Mouse (Mus musculus): ENCODE measurements around the gene Exosc5. TPM values are rescaled to one million over a fixed set of nuclear protein-coding genes. Genes with fewer than 3 reads are reported as not detected.

Gene Exosc5
- polyA plus RNA-seq (2016; fragmentation: Nextera tagmentation; extraction: Ambion mirVana) = 49.1 and 50.1 TPM in 2 replicates

GRCm38 (mm10) chr7:25658657-25659472 is at the start of gene Exosc5, which contains the start of gene Bckdha:
Gene Exosc5, plus strand, starts transcription at chr7:25659164.
Gene Bckdha, minus strand, starts transcription at chr7:25658981.
- Histone ChIP-seq H3K9me3 (no peaks in the 10 kb centered on the region), H3K4me2 (replicated peaks) (peak within 1 kb of the TSS; percentile 83), H3K36me3 (peaks cover 11% of the 10 kb centered on the region), H3K9ac (replicated peaks) (peak within 1 kb of the TSS; percentile 66), H3K27me3 (no peaks in the 10 kb centered on the region), H3K27ac (replicated peaks) (peak within 1 kb of the TSS; percentile 16; the same call in 1 of the 2 replicates), H3K4me1 (peaks cover 23% of the 10 kb centered on the region), H3K4me3 (peak within 1 kb of the TSS; percentile 53)
- under 1% methylated on average over 50 of the region's 50 CpGs for WGBS
- peak; percentile 99 for ATAC-seq (ENCODE audit: low FRiP score, low read depth)

DNA sequence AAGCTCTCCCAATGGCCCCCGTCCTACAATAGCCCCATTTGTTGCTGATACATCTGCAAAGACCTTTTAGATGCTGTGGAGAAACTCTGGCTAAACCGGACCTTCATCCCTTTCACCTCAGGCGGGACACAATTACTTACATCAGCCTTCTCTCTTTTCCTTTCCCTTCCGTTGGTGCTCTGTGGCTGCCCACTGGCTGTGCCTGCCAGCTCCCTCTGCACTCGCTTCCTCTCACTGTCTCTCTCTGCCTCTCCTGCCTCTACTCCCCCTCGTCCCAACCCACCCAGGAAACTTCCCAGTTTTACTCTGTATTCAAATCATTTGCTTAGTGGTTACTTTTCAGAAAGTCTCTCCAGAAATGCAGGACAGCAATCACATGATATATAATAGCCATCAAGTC is 48.9 kb upstream of the Exosc5 start:
- no peak for ATAC-seq (ENCODE audit: low FRiP score, low read depth)
- WGBS = 41% methylated on average over 6 of the region's 6 CpGs

DNA sequence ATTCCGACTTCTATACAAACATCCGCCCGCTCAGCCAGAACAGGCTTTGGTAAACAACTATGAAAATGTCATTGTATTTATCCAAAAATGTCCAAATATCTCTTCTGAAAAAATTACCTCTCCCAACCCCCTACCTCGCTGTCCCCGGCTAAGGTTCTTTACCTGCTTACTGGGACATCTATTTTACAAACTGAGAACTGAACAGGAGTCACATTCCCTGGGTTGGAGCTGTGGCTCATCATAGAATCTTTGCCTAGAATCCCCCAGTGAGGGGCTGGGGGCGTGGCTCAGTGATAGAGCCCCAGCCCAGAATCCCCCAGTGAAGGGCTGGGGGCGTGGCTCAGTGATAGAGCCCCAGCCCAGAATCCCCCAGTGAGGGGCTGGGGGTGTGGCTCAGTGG is 47.5 kb upstream of the Exosc5 start:
- Histone ChIP-seq H3K4me1 (no peaks in the 10 kb centered on the region), H3K9me3 (no peaks in the 10 kb centered on the region), H3K4me2 (replicated peaks) (no peak overlapping the region), H3K9ac (replicated peaks) (no peak overlapping the region), H3K36me3 (no peaks in the 10 kb centered on the region), H3K4me3 (no peak overlapping the region), H3K27ac (replicated peaks) (no peak overlapping the region), H3K27me3 (0 out of 2 replicates have a peak, but pooled peaks cover 4% of the 10 kb centered on the region)
- WGBS = 38% methylated on average over 7 of the region's 7 CpGs
- ATAC-seq (ENCODE audit: low FRiP score, low read depth) = no peak

More for the DNA sequence above, 48.9 kb upstream of the Exosc5 start:
- Histone ChIP-seq H3K9ac (replicated peaks) (no peak overlapping the region), H3K4me3 (no peak overlapping the region), H3K9me3 (no peaks in the 10 kb centered on the region), H3K4me1 (no peaks in the 10 kb centered on the region), H3K4me2 (replicated peaks) (no peak overlapping the region), H3K27me3 (0 out of 2 replicates have a peak, but pooled peaks cover 4% of the 10 kb centered on the region), H3K36me3 (no peaks in the 10 kb centered on the region), H3K27ac (replicated peaks) (no peak overlapping the region)

GRCm38 (mm10) chr7:25614086-25614485 is 44.9 kb upstream of the Exosc5 start:
- Histone ChIP-seq H3K4me2 (replicated peaks) (no peak overlapping the region), H3K9ac (replicated peaks) (no peak overlapping the region), H3K4me3 (no peak overlapping the region), H3K27ac (replicated peaks) (no peak overlapping the region), H3K27me3 (peaks cover 10% of the 10 kb centered on the region), H3K36me3 (no peaks in the 10 kb centered on the region), H3K9me3 (no peaks in the 10 kb centered on the region), H3K4me1 (no peaks in the 10 kb centered on the region)
- 92% methylated on average over 5 of the region's 5 CpGs for WGBS
- ATAC-seq (ENCODE audit: low FRiP score, low read depth) = no peak

DNA sequence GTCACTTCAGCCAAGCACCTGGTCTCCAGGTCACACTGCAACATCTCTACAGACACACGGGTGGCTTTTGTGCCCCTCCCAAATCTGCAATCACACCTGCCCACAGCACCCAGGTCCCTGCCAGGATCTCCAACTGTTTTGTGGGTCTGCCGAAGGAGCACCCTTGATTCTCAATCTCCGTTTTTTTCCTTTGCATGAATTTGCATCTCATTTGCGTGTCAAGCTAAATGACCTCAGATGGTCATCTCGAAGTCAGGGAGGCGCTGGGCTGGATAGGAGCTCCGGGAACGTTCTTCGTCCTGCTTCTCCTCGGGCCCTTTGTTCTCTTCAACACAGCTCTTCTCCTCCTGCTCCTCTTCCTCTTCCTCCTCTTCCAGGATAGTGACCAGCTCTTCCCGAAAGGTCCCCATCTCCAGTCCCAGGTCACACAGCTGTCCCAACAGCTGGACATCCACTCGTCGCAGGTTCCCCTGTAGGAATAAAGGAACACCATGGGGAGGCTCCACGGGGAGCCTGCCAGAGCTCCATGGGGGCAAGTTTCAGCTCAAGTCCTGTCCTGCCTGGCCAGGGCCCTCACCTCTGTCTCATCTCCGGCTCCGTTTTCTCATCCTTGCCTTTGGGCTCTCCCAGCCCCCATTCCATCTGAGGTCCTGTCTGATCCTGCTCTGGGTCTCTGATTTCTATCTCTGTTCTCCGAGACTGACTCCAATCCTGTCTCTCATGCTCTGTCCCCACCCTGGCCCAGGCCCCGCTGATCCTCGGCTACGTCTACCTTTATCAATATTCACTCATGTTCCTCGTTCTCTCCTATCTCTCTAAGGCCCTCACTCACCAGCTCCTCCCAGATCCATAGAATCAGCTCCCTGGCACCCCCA is 43.9 kb upstream of the Exosc5 start:
- Histone ChIP-seq H3K27me3 (peaks cover 10% of the 10 kb centered on the region), H3K36me3 (no peaks in the 10 kb centered on the region), H3K27ac (replicated peaks) (no peak overlapping the region), H3K9ac (replicated peaks) (no peak overlapping the region), H3K9me3 (no peaks in the 10 kb centered on the region), H3K4me3 (no peak overlapping the region), H3K4me2 (replicated peaks) (no peak overlapping the region), H3K4me1 (no peaks in the 10 kb centered on the region)
- no peak for ATAC-seq (ENCODE audit: low FRiP score, low read depth)
- 71% methylated on average over 21 of the region's 21 CpGs for WGBS

DNA sequence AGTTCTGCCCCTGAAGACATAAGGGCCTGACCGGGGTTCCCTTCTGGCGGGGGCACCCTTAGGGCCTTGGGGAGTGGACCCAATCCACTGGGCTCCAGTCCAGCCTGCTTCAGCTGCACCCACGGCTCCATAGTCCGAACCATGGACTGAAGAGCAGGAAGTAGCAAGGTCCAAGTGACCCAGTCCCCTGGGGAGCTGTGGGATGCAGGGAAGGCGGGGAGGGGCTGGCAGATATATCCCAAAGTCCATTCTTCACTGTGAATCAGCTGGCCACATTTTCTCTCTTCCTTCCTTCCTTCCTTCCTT is 43.3 kb upstream of the Exosc5 start, which contains the start of gene Erich4:
Gene Erich4, minus strand, starts transcription at position 187 of the 306 bp plus-strand sequence.
- ATAC-seq (ENCODE audit: low FRiP score, low read depth) = no peak
- Histone ChIP-seq H3K27me3 (peaks cover 10% of the 10 kb centered on the region), H3K4me2 (replicated peaks) (no peak within 1 kb of the TSS), H3K36me3 (no peaks in the 10 kb centered on the region), H3K4me1 (no peaks in the 10 kb centered on the region), H3K27ac (replicated peaks) (no peak within 1 kb of the TSS), H3K4me3 (no peak within 1 kb of the TSS), H3K9ac (replicated peaks) (no peak within 1 kb of the TSS), H3K9me3 (no peaks in the 10 kb centered on the region)
- 79% methylated on average over 5 of the region's 5 CpGs for WGBS

- Histone ChIP-seq H3K4me3 (no peak overlapping the region), H3K9me3 (no peaks in the 10 kb centered on the region), H3K27ac (replicated peaks) (no peak overlapping the region), H3K4me2 (replicated peaks) (no peak overlapping the region), H3K27me3 (peaks cover 6% of the 10 kb centered on the region), H3K36me3 (no peaks in the 10 kb centered on the region), H3K4me1 (no peaks in the 10 kb centered on the region), H3K9ac (replicated peaks) (no peak overlapping the region)
- 86% methylated on average over 10 of the region's 10 CpGs for WGBS
- no peak for ATAC-seq (ENCODE audit: low FRiP score, low read depth)
These were observed 41.4 kb upstream of the Exosc5 start for GRCm38 (mm10) chr7:25617376-25618160.

- Histone ChIP-seq H3K9ac (replicated peaks) (peak within 1 kb of the TSS; percentile 50), H3K36me3 (no peaks in the 10 kb centered on the region), H3K4me2 (replicated peaks) (peak within 1 kb of the TSS; percentile 63), H3K4me3 (peak within 1 kb of the TSS; percentile 64), H3K4me1 (no peaks in the 10 kb centered on the region), H3K27me3 (peaks cover 6% of the 10 kb centered on the region), H3K9me3 (no peaks in the 10 kb centered on the region), H3K27ac (replicated peaks) (no peak within 1 kb of the TSS)
- peak; percentile 91 for ATAC-seq (ENCODE audit: low FRiP score, low read depth)
- 2% methylated on average over 53 of the region's 53 CpGs for WGBS
These were observed 39.9 kb upstream of the Exosc5 start, which contains the start of gene Dmac2 for GRCm38 (mm10) chr7:25618865-25619721. Gene Dmac2, plus strand, starts transcription at chr7:25619414.

DNA sequence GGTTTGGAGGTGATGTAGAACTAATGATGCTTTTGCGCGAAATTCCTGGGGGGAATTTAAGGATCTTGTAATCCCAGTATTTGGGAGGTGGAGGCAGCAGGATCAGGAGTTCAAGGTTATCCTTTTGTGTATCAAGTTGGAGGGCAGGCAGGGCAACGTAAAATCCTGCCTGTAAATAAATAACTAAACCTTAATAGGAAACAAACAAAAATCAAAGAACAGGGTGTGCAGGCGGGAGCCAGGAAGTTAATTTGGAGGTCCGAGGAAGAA is 39.3 kb upstream of the Exosc5 start:
- ATAC-seq (ENCODE audit: low FRiP score, low read depth) = no peak
- H3K9ac ChIP-seq (replicated peaks) = peak overlapping the region; percentile 50
- WGBS = 23% methylated on average over 5 of the region's 5 CpGs
- H3K4me2 ChIP-seq (replicated peaks) = peak overlapping the region; percentile 63
- no peaks in the 10 kb centered on the region for H3K9me3 ChIP-seq
- H3K27ac ChIP-seq (replicated peaks) = no peak overlapping the region
- H3K4me3 ChIP-seq = peak overlapping the region; percentile 64
- 0 out of 2 replicates have a peak, but pooled peaks cover 1% of the 10 kb centered on the region for H3K36me3 ChIP-seq
- H3K4me1 ChIP-seq = no peaks in the 10 kb centered on the region
- H3K27me3 ChIP-seq = peaks cover 6% of the 10 kb centered on the region

- no peak overlapping the region for H3K9ac ChIP-seq (replicated peaks)
- H3K9me3 ChIP-seq = no peaks in the 10 kb centered on the region
- peak overlapping the region; percentile 63 for H3K4me2 ChIP-seq (replicated peaks)
- no peak for ATAC-seq (ENCODE audit: low FRiP score, low read depth)
- WGBS = 88% methylated on average over 5 of the region's 5 CpGs
- H3K4me3 ChIP-seq = peak overlapping the region; percentile 64
- H3K27me3 ChIP-seq = peaks cover 6% of the 10 kb centered on the region
- H3K36me3 ChIP-seq = 0 out of 2 replicates have a peak, but pooled peaks cover 5% of the 10 kb centered on the region
- H3K27ac ChIP-seq (replicated peaks) = no peak overlapping the region
- H3K4me1 ChIP-seq = no peaks in the 10 kb centered on the region
These were observed 38.9 kb upstream of the Exosc5 start for GRCm38 (mm10) chr7:25620101-25620500.

DNA sequence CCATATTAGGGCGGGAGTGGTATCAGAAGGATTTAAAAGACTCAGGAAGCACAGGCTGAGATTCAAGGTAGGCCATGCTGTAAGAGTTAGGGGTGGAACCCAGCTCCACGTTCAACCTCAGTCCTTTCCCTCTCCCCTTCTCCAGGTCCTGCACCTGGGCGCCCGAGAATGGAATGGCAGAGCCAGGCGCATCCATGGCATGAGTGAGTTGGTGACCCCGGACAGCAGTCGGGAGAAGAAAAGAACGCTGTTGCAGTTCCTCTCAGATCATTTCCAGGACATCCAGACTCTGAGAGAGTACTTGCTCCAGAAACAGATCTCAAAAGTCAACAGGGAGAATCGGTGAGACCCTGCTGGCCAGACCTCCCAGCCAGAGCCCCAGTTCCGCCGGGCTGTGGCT is 38.2 kb upstream of the Exosc5 start:
- 0 out of 2 replicates have a peak, but pooled peaks cover 5% of the 10 kb centered on the region for H3K36me3 ChIP-seq

More for the DNA sequence above, 38.2 kb upstream of the Exosc5 start:
- Histone ChIP-seq H3K27me3 (peaks cover 6% of the 10 kb centered on the region), H3K4me1 (no peaks in the 10 kb centered on the region), H3K4me2 (replicated peaks) (no peak overlapping the region), H3K9me3 (no peaks in the 10 kb centered on the region), H3K9ac (replicated peaks) (no peak overlapping the region), H3K4me3 (no peak overlapping the region), H3K27ac (replicated peaks) (no peak overlapping the region)
- 93% methylated on average over 11 of the region's 11 CpGs for WGBS
- ATAC-seq (ENCODE audit: low FRiP score, low read depth) = no peak

Measured in midbrain, embryonic 12.5 days (tissue).